Mouse (Mus musculus): ENCODE measurements around the gene Ezh1. TPM values are rescaled to one million over a fixed set of nuclear protein-coding genes. Genes with fewer than 3 reads are reported as not detected.

Ezh1 gene
- 21.5 and 25.4 TPM in 2 replicates for polyA plus RNA-seq (2015; fragmentation: Nextera tagmentation; extraction: Ambion mirVana)

GRCm38 (mm10) chr11:101226065-101226701 lies at the start of gene Ezh1:
Gene Ezh1 (minus strand): TSS chr11:101226463.

GRCm38 (mm10) chr11:101259948-101260825 lies 33.9 kb upstream of the Ezh1 start, which contains the start of gene Wnk4:
Gene Wnk4 (plus strand): TSS chr11:101260567.

GRCm38 (mm10) chr11:101253613-101254389 lies 27.5 kb upstream of the Ezh1 start, which contains the start of gene Vps25:
Gene Vps25 (plus strand): TSS chr11:101253707.

GRCm38 (mm10) chr11:101245855-101246701 lies 19.8 kb upstream of the Ezh1 start, which contains the start of gene Ramp2:
Gene Ramp2 (plus strand): TSS chr11:101246028.

GRCm38 (mm10) chr11:101174851-101175628 lies 51.2 kb downstream of the Ezh1 start, which contains the start of gene Ccr10:
Gene Ccr10 (minus strand): TSS chr11:101175443.

GRCm38 (mm10) chr11:101170811-101171610 lies 55.3 kb downstream of the Ezh1 start, which contains the start of gene Plekhh3:
Gene Plekhh3 (minus strand): TSS chr11:101171351.

GRCm38 (mm10) chr11:101170354-101170810 lies 55.9 kb downstream of the Ezh1 start, which contains the start of gene Cntnap1:
Gene Cntnap1 (plus strand): TSS chr11:101170523.

GRCm38 (mm10) chr11:101155728-101156371 lies 70.4 kb downstream of the Ezh1 start, which contains the start of gene Tubg2:
Gene Tubg2 (plus strand): TSS chr11:101155907.

Other genes starting within 250 kb of the Ezh1 start
- 156 and 176 TPM in 2 replicates for gene Atp6v0a1, start 217.0 kb downstream of the Ezh1 start, polyA plus RNA-seq (2015; fragmentation: Nextera tagmentation; extraction: Ambion mirVana)
- gene Naglu, start 156.5 kb downstream of the Ezh1 start, polyA plus RNA-seq (2015; fragmentation: Nextera tagmentation; extraction: Ambion mirVana), result 12.8 and 12.9 TPM in 2 replicates
- 0.18 and 0.28 TPM in 2 replicates for gene Hsd17b1, start 148.1 kb downstream of the Ezh1 start, polyA plus RNA-seq (2015; fragmentation: Nextera tagmentation; extraction: Ambion mirVana)
- gene Coasy, start 143.9 kb downstream of the Ezh1 start, polyA plus RNA-seq (2015; fragmentation: Nextera tagmentation; extraction: Ambion mirVana), result 30.7 and 32.2 TPM in 2 replicates
- 66.4 and 68.3 TPM in 2 replicates for gene Mlx, start 139.2 kb downstream of the Ezh1 start, polyA plus RNA-seq (2015; fragmentation: Nextera tagmentation; extraction: Ambion mirVana)
- gene Psmc3ip, start 131.0 kb downstream of the Ezh1 start, polyA plus RNA-seq (2015; fragmentation: Nextera tagmentation; extraction: Ambion mirVana), result 11.4 and 15.9 TPM in 2 replicates
- gene Retreg3, start 106.6 kb downstream of the Ezh1 start, polyA plus RNA-seq (2015; fragmentation: Nextera tagmentation; extraction: Ambion mirVana), result 21.0 and 22.1 TPM in 2 replicates
- gene Tubg1, start 106.5 kb downstream of the Ezh1 start, polyA plus RNA-seq (2015; fragmentation: Nextera tagmentation; extraction: Ambion mirVana), result 61.3 and 65.4 TPM in 2 replicates
- 62.5 and 67.4 TPM in 2 replicates for gene Tubg2, start 70.6 kb downstream of the Ezh1 start, polyA plus RNA-seq (2015; fragmentation: Nextera tagmentation; extraction: Ambion mirVana)
- 13.6 and 14.3 TPM in 2 replicates for gene Cntnap1, start 55.9 kb downstream of the Ezh1 start, polyA plus RNA-seq (2015; fragmentation: Nextera tagmentation; extraction: Ambion mirVana)
- gene Plekhh3, start 55.1 kb downstream of the Ezh1 start, polyA plus RNA-seq (2015; fragmentation: Nextera tagmentation; extraction: Ambion mirVana), result 7.9 and 10.5 TPM in 2 replicates
- gene Ccr10, start 51.0 kb downstream of the Ezh1 start, polyA plus RNA-seq (2015; fragmentation: Nextera tagmentation; extraction: Ambion mirVana), result 0.56 and 1.0 TPM in 2 replicates
- gene Ramp2, start 19.6 kb upstream of the Ezh1 start, polyA plus RNA-seq (2015; fragmentation: Nextera tagmentation; extraction: Ambion mirVana), result 143 and 155 TPM in 2 replicates
- gene Vps25, start 27.2 kb upstream of the Ezh1 start, polyA plus RNA-seq (2015; fragmentation: Nextera tagmentation; extraction: Ambion mirVana), result 129 and 133 TPM in 2 replicates
- 5.9 and 6.4 TPM in 2 replicates for gene Wnk4, start 34.1 kb upstream of the Ezh1 start, polyA plus RNA-seq (2015; fragmentation: Nextera tagmentation; extraction: Ambion mirVana)
- 0.48 and 1.0 TPM in 2 replicates for gene Cntd1, start 52.5 kb upstream of the Ezh1 start, polyA plus RNA-seq (2015; fragmentation: Nextera tagmentation; extraction: Ambion mirVana)
- gene Coa3, start 52.7 kb upstream of the Ezh1 start, polyA plus RNA-seq (2015; fragmentation: Nextera tagmentation; extraction: Ambion mirVana), result 229 and 252 TPM in 2 replicates
- 131 and 140 TPM in 2 replicates for gene Becn1, start 75.8 kb upstream of the Ezh1 start, polyA plus RNA-seq (2015; fragmentation: Nextera tagmentation; extraction: Ambion mirVana)
- 80.5 and 81.0 TPM in 2 replicates for gene Psme3, start 89.8 kb upstream of the Ezh1 start, polyA plus RNA-seq (2015; fragmentation: Nextera tagmentation; extraction: Ambion mirVana)
- gene Aoc2, start 98.6 kb upstream of the Ezh1 start, polyA plus RNA-seq (2015; fragmentation: Nextera tagmentation; extraction: Ambion mirVana), result 0.46 and 0.64 TPM in 2 replicates
- 0.18 and 0.34 TPM in 2 replicates for gene Aoc3, start 104.1 kb upstream of the Ezh1 start, polyA plus RNA-seq (2015; fragmentation: Nextera tagmentation; extraction: Ambion mirVana)
- not detected in 2 replicates for gene G6pc, start 141.1 kb upstream of the Ezh1 start, polyA plus RNA-seq (2015; fragmentation: Nextera tagmentation; extraction: Ambion mirVana)
- gene Aarsd1, start 191.2 kb upstream of the Ezh1 start, polyA plus RNA-seq (2015; fragmentation: Nextera tagmentation; extraction: Ambion mirVana), result 84.4 and 90.0 TPM in 2 replicates
- gene Gm27029, start 198.3 kb upstream of the Ezh1 start, polyA plus RNA-seq (2015; fragmentation: Nextera tagmentation; extraction: Ambion mirVana), result 5.1 and 6.6 TPM in 2 replicates
- 22.4 and 24.5 TPM in 2 replicates for gene Rundc1, start 198.6 kb upstream of the Ezh1 start, polyA plus RNA-seq (2015; fragmentation: Nextera tagmentation; extraction: Ambion mirVana)
- 4.1 and 4.5 TPM in 2 replicates for gene Ptges3l, start 198.9 kb upstream of the Ezh1 start, polyA plus RNA-seq (2015; fragmentation: Nextera tagmentation; extraction: Ambion mirVana)
- 246 and 275 TPM in 2 replicates for gene Rpl27, start 215.8 kb upstream of the Ezh1 start, polyA plus RNA-seq (2015; fragmentation: Nextera tagmentation; extraction: Ambion mirVana)
- gene Ifi35, start 221.9 kb upstream of the Ezh1 start, polyA plus RNA-seq (2015; fragmentation: Nextera tagmentation; extraction: Ambion mirVana), result 6.7 and 8.5 TPM in 2 replicates
- 163 and 168 TPM in 2 replicates for gene Rnd2, start 238.5 kb upstream of the Ezh1 start, polyA plus RNA-seq (2015; fragmentation: Nextera tagmentation; extraction: Ambion mirVana)
- gene Vat1, start 239.8 kb upstream of the Ezh1 start, polyA plus RNA-seq (2015; fragmentation: Nextera tagmentation; extraction: Ambion mirVana), result 103 and 115 TPM in 2 replicates